Mouse (Mus musculus) testis, postnatal 14 days (tissue): ENCODE measurements around the gene AC129217.1.

Experiments
- DNase-seq: peaks from one replicate; pipeline ENCODE4 v3.0.0; 2021; ENCODE audit warnings: low spot score

The AC129217.1 gene

GRCm38 (mm10) chr19:8870838-8871237 lies 41.3 kb downstream of the AC129217.1 start:
- DNase-seq, result no peak

- DNase-seq, result peak; percentile 97
These were observed 42.0 kb downstream of the AC129217.1 start, which contains the start of gene Ubxn1 for GRCm38 (mm10) chr19:8871267-8872186. Ubxn1 (plus strand) TSS chr19:8871496.

DNA sequence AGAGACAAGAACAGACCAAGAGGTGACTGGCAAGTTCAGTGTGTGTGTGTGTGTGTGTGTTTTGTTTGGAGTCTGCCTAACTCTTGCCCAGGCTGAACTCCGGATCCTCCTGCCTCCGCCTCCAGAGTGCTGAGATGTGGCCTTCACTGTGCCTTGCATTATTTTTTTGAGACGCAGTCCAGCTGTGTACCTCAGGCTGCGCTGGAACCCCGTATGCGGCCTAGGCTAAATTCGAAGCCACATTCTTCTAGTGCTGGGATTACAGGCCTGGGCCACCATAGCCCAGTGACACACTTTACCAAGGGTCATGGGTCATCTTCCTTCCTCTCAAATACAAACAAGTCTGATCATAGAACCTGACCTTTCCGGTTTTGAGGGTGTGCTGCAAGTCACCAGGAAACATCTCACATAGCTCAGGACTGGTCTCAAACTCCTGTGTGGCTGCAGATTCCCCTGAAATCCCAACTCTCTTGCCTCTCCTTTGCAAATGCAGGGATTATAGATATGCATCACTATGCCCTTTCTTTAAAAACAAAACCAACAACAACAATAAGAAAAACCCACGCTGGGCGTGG lies 42.8 kb downstream of the AC129217.1 start:
- no peak for DNase-seq

GRCm38 (mm10) chr19:8875031-8875430 lies 45.5 kb downstream of the AC129217.1 start:
- no peak for DNase-seq

DNA sequence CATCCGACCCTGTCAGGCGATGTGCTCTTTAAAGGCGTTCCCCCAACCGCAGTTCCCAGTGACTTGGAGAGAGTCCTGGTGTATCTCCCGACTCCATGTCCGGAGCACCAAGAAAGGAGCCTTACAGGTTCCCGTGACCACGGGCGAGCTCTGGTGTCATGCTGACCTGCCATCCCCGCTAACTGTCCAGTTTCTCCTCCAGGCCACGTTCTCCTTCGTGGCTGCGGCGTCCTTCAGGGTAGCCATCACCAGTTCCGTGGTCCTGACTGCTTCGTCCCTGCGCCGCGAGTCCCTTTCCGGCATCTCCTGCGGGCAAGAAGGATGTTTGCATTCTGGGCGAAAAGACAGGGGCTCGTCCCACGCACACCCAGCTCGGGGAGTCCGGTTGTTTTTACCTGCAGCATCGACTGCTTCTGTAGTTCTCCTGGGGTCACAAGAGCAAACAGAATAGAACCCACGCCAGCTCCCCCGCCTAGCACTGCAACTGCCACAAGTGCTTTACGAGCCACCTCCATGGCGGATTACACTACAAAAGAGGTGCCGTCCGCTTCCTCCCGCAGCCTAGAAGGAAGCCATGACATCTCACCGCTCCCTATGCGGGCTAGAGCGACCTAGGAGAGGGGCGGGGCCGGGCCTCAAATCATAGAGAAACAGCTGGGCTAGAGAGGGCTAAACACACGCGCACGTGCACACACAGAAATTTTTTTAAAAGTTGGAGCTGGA lies 50.9 kb downstream of the AC129217.1 start, which contains the start of gene Uqcc3:
Gene Uqcc3, minus strand, starts transcription at position 613 of the 723 bp plus-strand sequence.
- DNase-seq, result peak; percentile 88

DNA sequence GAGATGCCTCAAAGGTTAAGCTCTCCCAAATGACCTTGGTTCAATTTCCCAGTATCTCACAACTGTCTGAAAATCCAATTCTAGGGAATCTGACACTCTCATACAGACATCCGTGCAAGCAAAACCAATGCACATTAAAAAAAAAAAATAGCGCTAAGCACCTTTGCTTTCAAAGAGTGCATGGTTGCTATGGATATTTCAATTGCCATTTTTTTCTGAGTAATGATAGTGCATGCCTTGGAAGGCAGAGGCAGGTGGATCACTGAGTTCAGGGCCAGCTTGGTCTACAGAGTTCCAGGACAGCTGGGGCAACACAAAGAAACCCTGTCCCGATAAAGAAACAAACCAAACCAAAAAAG lies 51.4 kb downstream of the AC129217.1 start:
- no peak for DNase-seq

DNA sequence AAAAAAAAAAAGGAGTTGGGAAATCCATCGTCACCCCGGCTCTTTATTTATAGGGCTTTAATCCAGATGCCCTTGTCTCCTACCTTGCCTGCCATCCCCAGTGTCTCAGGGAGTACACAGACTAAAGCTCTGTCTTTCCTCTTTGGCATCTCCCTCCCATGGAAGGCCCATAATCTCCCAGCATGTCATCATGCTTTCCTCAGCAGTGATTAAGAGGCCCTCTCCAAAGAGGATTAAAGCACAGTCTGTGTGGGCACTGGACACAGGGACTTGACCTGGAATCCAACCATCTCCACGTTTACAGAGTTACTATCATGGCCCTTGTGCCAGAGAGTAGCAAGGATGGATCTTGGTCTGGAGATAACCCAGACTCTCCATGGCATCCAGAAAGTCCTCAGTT lies 54.0 kb downstream of the AC129217.1 start, which contains the start of the genes Lbhd1 and Gm49403:
Gene Lbhd1, plus strand, starts transcription at position 117 of the 400 bp plus-strand sequence.
Gene Gm49403, plus strand, starts transcription at position 315 of the 400 bp plus-strand sequence.
- no peak for DNase-seq

DNA sequence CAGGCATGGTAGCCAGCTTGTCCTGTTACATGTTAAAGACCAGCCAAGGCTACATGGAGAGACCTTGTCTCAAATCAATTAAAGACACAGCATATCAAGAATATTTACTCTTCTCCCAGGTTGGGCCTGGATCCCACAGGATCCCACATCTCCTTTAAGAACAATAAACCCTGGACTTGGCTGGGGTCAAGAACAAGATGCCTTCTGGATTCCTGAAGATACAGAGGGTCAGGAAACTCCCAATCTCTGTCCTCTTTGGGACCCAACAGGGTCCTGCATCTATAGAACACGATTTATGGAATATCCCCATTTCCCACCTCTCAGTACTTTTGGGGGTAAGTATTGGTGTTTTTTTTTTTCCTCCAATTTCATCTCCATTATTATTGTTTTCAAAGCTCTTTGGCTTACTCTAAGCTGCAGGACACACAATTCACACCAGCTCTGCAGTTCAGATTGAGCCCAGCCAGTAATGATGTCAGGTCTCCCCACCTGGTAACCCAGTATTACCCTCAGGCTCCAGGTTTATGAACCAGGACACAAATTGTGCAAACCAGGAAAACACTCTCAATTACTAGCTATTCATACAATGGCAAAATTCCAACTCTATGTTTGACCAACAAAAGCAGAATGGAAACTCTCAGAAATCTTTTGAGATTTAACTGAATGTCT lies 57.5 kb downstream of the AC129217.1 start:
- DNase-seq, result no peak

DNA sequence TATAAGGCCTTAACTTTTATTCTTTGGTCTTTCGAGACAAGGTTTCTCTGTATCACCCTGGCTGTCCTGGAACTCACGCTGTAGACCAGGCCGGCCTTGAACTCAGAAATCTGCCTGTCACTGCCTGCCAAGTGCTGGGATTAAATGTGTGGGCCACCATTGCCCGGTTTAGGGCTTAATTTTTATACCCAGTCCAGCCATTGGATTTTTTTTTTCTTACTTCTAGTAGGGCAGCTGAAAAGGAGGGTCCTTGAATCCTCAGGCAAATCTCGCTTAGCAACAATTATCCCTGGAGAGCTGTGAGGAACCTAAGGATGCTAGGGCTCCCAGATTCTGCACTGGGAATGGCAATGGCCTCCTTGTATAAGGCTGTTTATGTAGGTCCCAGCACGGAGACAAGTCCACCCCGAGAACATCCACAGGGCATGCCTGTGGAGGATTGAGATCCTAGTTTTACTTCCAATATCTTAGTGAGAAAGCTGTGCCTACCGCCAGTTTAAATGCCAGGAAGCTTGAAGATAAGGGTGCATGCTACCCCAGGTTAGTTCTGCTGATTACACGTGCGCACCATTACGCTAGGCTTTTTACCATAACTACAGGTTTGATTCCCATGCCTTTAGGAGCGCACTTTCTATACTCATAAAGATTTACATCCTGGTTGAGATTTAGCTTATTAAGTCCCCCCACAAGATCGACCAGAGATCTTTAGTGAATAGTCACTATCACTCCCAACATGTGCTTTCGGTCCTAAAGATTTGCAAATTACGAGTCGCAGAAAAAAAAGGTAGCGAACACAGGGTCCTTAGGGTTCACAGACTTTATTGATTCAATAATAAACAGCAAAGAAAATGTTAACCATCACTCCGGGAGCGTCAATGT lies 58.3 kb downstream of the AC129217.1 start:
- DNase-seq, result no peak

GRCm38 (mm10) chr19:8888511-8889385 lies 59.2 kb downstream of the AC129217.1 start, which contains the start of the genes 1810009A15Rik and Gm49416:
1810009A15Rik (plus strand) TSS chr19:8888853.
Gm49416 (plus strand) TSS chr19:8888926.
- DNase-seq, result peak; percentile 95
